Mouse (Mus musculus): Measurements from ENCODE around the gene Gucd1. TPM values are rescaled to one million over a fixed set of nuclear protein-coding genes. Genes with fewer than 3 reads are reported as not detected.

The Gucd1 gene
- polyA plus RNA-seq, 1 experiment from 2014 or later = 80.9 TPM

DNA sequence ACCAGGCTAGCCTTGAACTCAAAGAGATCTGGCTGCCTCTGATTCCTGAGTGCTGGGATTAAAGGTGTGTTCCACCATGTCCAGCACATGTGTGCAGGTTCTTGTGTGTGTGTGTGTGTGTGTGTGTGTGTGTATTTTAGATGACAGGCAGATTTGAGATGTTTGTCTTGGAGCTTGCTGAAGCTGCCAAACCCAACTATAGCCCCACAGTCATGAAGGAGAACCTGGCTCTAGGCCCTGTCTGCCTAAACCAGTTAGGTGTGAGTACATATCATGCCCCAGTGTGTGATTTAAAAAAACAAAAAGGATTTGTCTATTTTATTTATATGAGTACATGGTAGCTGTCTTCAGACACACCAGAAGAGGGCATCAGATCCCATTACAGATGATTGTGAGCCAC, 21.9 kb downstream of the Gucd1 start:
- Histone ChIP-seq H3K27ac (ENCODE audit: low read depth, low read length) (no peak overlapping the region), H3K4me3 (ENCODE audit: low read depth, low read length) (no peak overlapping the region), H3K9ac (ENCODE audit: low read depth, low read length) (no peak overlapping the region), H3K4me2 (replicated peaks; ENCODE audit: low read depth) (no peak overlapping the region), H3K9me3 (ENCODE audit: control insufficient read depth) (no peaks in the 10 kb centered on the region), H3K4me1 (replicated peaks; ENCODE audit: control insufficient read depth, insufficient read depth, low read length) (no peaks in the 10 kb centered on the region; the same call in 1 of the 2 replicates), H3K36me3 (ENCODE audit: control insufficient read depth, insufficient read depth) (no peaks in the 10 kb centered on the region), H3K27me3 (replicated peaks; ENCODE audit: control insufficient read depth, insufficient read depth, low read length) (no peaks in the 10 kb centered on the region)
- no peak for TF ChIP-seq CTCF (IDR thresholded peaks at IDR 0.05; ENCODE audit: low read depth)
- ATAC-seq = no peak

DNA sequence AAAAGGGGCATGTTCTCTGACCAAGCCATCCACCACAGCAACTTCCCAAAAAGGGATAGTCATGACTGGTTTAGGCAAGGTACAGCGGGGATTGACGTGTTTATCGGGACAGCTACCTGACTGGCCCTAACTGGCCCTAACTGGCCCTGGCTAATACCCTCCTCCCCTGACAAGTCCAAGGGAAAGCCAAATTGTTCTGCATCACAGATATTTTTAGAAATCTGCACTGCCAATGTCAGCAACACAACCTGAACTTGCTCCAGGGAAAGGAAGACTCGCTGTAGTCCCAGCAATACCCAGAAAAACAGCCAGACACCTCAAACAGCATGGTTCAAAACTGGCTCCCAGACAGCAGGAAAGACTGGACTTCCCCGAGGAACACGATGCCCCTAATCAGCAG, 22.5 kb downstream of the Gucd1 start:
- H3K9ac ChIP-seq (ENCODE audit: low read depth, low read length) = no peak overlapping the region
- no peaks in the 10 kb centered on the region for H3K27me3 ChIP-seq (replicated peaks; ENCODE audit: control insufficient read depth, insufficient read depth, low read length)
- ATAC-seq = no peak
- H3K9me3 ChIP-seq (ENCODE audit: control insufficient read depth) = no peaks in the 10 kb centered on the region
- H3K4me1 ChIP-seq (replicated peaks; ENCODE audit: control insufficient read depth, insufficient read depth, low read length) = no peaks in the 10 kb centered on the region
- no peaks in the 10 kb centered on the region for H3K36me3 ChIP-seq (ENCODE audit: control insufficient read depth, insufficient read depth)
- no peak overlapping the region for H3K27ac ChIP-seq (ENCODE audit: low read depth, low read length)
- no peak for TF ChIP-seq CTCF (IDR thresholded peaks at IDR 0.05; ENCODE audit: low read depth)
- no peak overlapping the region for H3K4me2 ChIP-seq (replicated peaks; ENCODE audit: low read depth)
- 67% methylated on average over 6 of the region's 6 CpGs for WGBS
- no peak overlapping the region for H3K4me3 ChIP-seq (ENCODE audit: low read depth, low read length)

DNA sequence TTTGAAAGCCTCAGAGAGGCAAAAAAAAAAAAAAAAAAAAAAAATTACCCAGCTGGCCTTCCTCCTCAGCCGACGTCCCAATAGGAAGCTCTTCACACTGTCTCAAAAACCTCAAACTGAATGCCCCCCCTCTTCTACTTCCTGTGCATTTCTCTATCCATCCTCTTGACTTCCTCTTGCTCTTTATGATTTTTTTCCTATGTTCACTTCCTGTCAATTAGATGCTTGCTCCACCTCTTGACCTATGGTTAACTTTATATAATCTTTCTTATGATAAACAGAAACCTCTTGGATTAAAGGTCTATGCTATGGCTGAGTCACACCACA, 25.9 kb downstream of the Gucd1 start:
- Histone ChIP-seq H3K27me3 (replicated peaks; ENCODE audit: control insufficient read depth, insufficient read depth, low read length) (no peaks in the 10 kb centered on the region), H3K9me3 (ENCODE audit: control insufficient read depth) (no peaks in the 10 kb centered on the region), H3K9ac (ENCODE audit: low read depth, low read length) (no peak overlapping the region), H3K36me3 (ENCODE audit: control insufficient read depth, insufficient read depth) (no peaks in the 10 kb centered on the region), H3K4me3 (ENCODE audit: low read depth, low read length) (no peak overlapping the region), H3K4me2 (replicated peaks; ENCODE audit: low read depth) (no peak overlapping the region), H3K27ac (ENCODE audit: low read depth, low read length) (no peak overlapping the region), H3K4me1 (replicated peaks; ENCODE audit: control insufficient read depth, insufficient read depth, low read length) (no peaks in the 10 kb centered on the region)
- WGBS = 56% methylated on average over 2 of the region's 2 CpGs
- no peak for TF ChIP-seq CTCF (IDR thresholded peaks at IDR 0.05; ENCODE audit: low read depth)
- no peak for ATAC-seq

DNA sequence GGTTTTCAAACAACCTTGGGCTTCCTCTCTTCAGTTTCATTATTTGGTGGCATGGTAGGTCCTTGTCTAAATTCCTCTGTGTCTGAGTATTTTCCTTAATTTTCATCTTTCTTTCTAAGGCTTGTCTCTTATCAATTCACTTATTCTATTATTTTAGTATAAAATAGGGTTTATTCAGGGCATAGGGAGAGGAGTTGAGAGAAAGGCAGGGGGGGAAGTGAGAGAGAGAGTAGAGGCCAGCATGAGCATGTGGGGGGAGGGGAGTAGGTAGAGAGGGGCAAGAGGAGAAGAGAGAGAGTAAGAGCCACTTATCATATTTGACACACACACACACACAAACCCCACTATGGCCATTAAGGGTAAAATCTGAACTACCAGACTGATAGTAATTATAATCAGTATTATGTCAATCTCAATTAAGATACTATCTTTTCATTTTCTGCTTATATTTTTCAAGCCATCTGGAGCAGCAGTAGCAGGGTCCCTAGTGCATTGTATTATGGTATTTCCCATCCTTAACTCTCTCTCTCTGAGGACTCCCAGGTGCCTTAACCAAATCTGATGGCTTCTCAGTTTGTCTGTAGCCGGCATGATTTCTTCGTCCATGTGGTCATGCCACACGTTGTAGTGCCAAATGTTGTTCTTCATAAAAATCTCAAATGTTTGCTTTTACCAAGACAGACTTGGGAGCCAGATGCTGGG, 26.4 kb downstream of the Gucd1 start:
- Histone ChIP-seq H3K9me3 (ENCODE audit: control insufficient read depth) (no peaks in the 10 kb centered on the region), H3K27me3 (replicated peaks; ENCODE audit: control insufficient read depth, insufficient read depth, low read length) (no peaks in the 10 kb centered on the region), H3K4me3 (ENCODE audit: low read depth, low read length) (no peak overlapping the region), H3K4me1 (replicated peaks; ENCODE audit: control insufficient read depth, insufficient read depth, low read length) (no peaks in the 10 kb centered on the region), H3K4me2 (replicated peaks; ENCODE audit: low read depth) (no peak overlapping the region), H3K36me3 (ENCODE audit: control insufficient read depth, insufficient read depth) (no peaks in the 10 kb centered on the region), H3K9ac (ENCODE audit: low read depth, low read length) (no peak overlapping the region), H3K27ac (ENCODE audit: low read depth, low read length) (no peak overlapping the region)
- TF ChIP-seq CTCF (IDR thresholded peaks at IDR 0.05; ENCODE audit: low read depth) = no peak
- ATAC-seq = no peak
- WGBS = 77% methylated on average over 3 of the region's 3 CpGs

DNA sequence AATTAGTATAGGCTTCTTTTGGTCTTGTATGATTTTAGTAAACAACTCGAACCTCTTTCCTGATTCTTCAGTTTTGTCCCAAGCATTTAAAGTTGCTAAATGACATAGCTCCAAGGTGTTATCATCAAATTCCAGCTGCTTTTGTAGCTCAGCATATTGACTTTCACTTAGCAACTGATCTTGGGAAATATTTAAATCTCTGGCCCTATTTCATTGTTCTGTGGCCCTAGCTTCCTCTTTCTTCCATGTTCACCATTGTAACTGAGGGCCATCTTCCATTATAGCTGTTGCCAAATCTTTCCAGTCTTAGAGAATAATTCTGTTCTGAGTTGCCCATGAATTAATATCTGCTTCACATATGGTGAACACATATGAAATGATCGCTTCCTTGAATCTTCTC, 27.0 kb downstream of the Gucd1 start:
- Histone ChIP-seq H3K4me3 (ENCODE audit: low read depth, low read length) (no peak overlapping the region), H3K36me3 (ENCODE audit: control insufficient read depth, insufficient read depth) (no peaks in the 10 kb centered on the region), H3K27me3 (replicated peaks; ENCODE audit: control insufficient read depth, insufficient read depth, low read length) (no peaks in the 10 kb centered on the region), H3K4me2 (replicated peaks; ENCODE audit: low read depth) (no peak overlapping the region), H3K9me3 (ENCODE audit: control insufficient read depth) (no peaks in the 10 kb centered on the region), H3K27ac (ENCODE audit: low read depth, low read length) (no peak overlapping the region), H3K4me1 (replicated peaks; ENCODE audit: control insufficient read depth, insufficient read depth, low read length) (no peaks in the 10 kb centered on the region), H3K9ac (ENCODE audit: low read depth, low read length) (no peak overlapping the region)
- no peak for TF ChIP-seq CTCF (IDR thresholded peaks at IDR 0.05; ENCODE audit: low read depth)
- 82% methylated on average over 2 of the region's 2 CpGs for WGBS
- no peak for ATAC-seq

DNA sequence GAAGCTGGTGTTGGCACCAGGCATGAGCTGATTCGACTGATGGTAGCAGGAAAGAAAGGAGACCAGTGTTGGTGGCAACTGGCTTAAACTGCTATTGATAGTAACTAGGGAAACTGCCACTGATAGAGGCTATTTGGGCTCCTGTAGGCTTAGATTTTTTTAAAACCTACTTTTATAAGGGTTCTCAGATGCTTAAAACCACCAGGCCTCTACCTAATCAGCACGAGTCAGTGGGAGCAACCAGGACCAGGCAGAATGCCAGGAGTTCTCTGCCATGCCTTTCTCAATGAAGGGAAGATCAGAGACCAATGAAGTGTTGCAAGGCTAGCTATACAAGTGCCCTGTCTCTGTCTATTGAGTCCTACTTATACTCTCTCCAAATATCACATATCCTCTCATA, 28.2 kb downstream of the Gucd1 start:
- Histone ChIP-seq H3K4me1 (replicated peaks; ENCODE audit: control insufficient read depth, insufficient read depth, low read length) (no peaks in the 10 kb centered on the region), H3K9ac (ENCODE audit: low read depth, low read length) (no peak overlapping the region), H3K27ac (ENCODE audit: low read depth, low read length) (no peak overlapping the region), H3K36me3 (ENCODE audit: control insufficient read depth, insufficient read depth) (no peaks in the 10 kb centered on the region), H3K4me2 (replicated peaks; ENCODE audit: low read depth) (no peak overlapping the region), H3K4me3 (ENCODE audit: low read depth, low read length) (no peak overlapping the region), H3K27me3 (replicated peaks; ENCODE audit: control insufficient read depth, insufficient read depth, low read length) (no peaks in the 10 kb centered on the region), H3K9me3 (ENCODE audit: control insufficient read depth) (no peaks in the 10 kb centered on the region)
- ATAC-seq = no peak
- 55% methylated on average over 2 of the region's 2 CpGs for WGBS
- no peak for TF ChIP-seq CTCF (IDR thresholded peaks at IDR 0.05; ENCODE audit: low read depth)

DNA sequence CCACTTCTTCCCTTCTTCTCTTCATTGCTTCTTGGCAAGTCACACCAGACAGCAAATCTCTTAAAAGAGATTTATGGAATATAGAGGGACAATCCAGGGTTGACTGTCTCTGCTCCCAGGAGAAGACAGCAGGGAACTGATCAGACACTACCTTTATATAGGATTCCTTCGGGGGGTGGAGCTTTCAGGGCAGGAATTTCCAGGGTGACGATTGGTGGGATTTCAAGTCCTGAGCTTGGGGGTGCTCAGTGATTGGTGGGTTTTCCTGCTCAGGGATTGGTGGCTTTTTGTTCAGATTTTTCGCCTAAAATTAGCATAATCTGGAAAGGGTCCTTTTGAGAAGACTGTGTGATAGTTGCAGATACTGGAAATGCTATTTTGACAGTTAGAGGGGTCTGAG, 30.6 kb downstream of the Gucd1 start:
- no peak overlapping the region for H3K4me3 ChIP-seq (ENCODE audit: low read depth, low read length)
- H3K4me2 ChIP-seq (replicated peaks; ENCODE audit: low read depth) = no peak overlapping the region
- no peaks in the 10 kb centered on the region for H3K27me3 ChIP-seq (replicated peaks; ENCODE audit: control insufficient read depth, insufficient read depth, low read length)
- WGBS = 66% methylated on average over 3 of the region's 3 CpGs
- H3K9ac ChIP-seq (ENCODE audit: low read depth, low read length) = no peak overlapping the region
- H3K9me3 ChIP-seq (ENCODE audit: control insufficient read depth) = no peaks in the 10 kb centered on the region
- no peaks in the 10 kb centered on the region for H3K36me3 ChIP-seq (ENCODE audit: control insufficient read depth, insufficient read depth)
- H3K27ac ChIP-seq (ENCODE audit: low read depth, low read length) = no peak overlapping the region
- no peaks in the 10 kb centered on the region for H3K4me1 ChIP-seq (replicated peaks; ENCODE audit: control insufficient read depth, insufficient read depth, low read length)
- TF ChIP-seq CTCF (IDR thresholded peaks at IDR 0.05; ENCODE audit: low read depth) = no peak
- no peak for ATAC-seq
